Mouse (Mus musculus) liver, embryonic 14.5 days (tissue): Measurements from ENCODE around the gene Gm6614. TPM values are rescaled to one million over a fixed set of nuclear protein-coding genes. Genes with fewer than 3 reads are reported as not detected.

Experiments
- ATAC-seq: fragments of 200-750 bp; cut with Nextera tagmentation; 2 replicates; pipeline ENCODE4 v1.8.0; 2017; ENCODE audit warnings: moderate number of reproducible peaks, mild to moderate bottlenecking, moderate library complexity; ENCODE audit not compliant: insufficient read depth
- DNase-seq, 3 experiments: peaks; one replicate each; pipeline ENCODE4 v3.0.0-alpha.2; 2012 to 2013; ENCODE audit warnings: low read depth in 3 of 3, low spot score in 3 of 3
- H3K27ac ChIP-seq: fragments of 300-500 bp; sonication (generic); 2 replicates; pipeline ENCODE4 v1.5.1; 2014; ENCODE audit warnings: moderate library complexity, mild to moderate bottlenecking, control low read depth, inconsistent platforms
- H3K27me3 ChIP-seq: fragments of 300-500 bp; sonication (generic); 2 replicates; pipeline ENCODE4 v1.6.1; 2014; ENCODE audit warnings: mild to moderate bottlenecking, low read length, moderate library complexity; ENCODE audit not compliant: control insufficient read depth, insufficient read depth
- H3K36me3 ChIP-seq: fragments of 300-500 bp; sonication (generic); replicated peaks from 2 replicates; pipeline ENCODE4 v1.6.1; 2014; ENCODE audit warnings: low read depth; ENCODE audit not compliant: control insufficient read depth, insufficient read depth
- H3K4me1 ChIP-seq, 2 experiments: fragments of 200-500 bp in 1 of 2; fragments of 300-500 bp in 1 of 2; sonication (generic) in 1 of 2; replicated peaks; 2 replicates each; pipeline ENCODE4 v1.6.1; 2012 to 2014; ENCODE audit warnings: antibody characterized with exemption in 1 of 2, inconsistent platforms in 1 of 2, low read length in 1 of 2; ENCODE audit not compliant: control insufficient read depth in 2 of 2, insufficient read depth in 2 of 2
- H3K4me2 ChIP-seq: fragments of 300-500 bp; sonication (generic); 2 replicates; pipeline ENCODE4 v1.6.1; 2014; ENCODE audit warnings: low read depth, mild to moderate bottlenecking, control low read depth, moderate library complexity
- H3K4me3 ChIP-seq, 2 experiments: fragments of 200-500 bp in 1 of 2; fragments of 300-500 bp in 1 of 2; sonication (generic) in 1 of 2; 2 replicates each; pipeline ENCODE4 v1.5.1; 2012 to 2014; ENCODE audit warnings: low read depth in 2 of 2, low read length in 2 of 2, mild to moderate bottlenecking in 2 of 2, control low read depth in 1 of 2, inconsistent platforms in 1 of 2, moderate library complexity in 1 of 2; ENCODE audit not compliant: insufficient read depth in 1 of 2
- H3K9ac ChIP-seq: fragments of 300-500 bp; sonication (generic); replicated peaks from 2 replicates; pipeline ENCODE4 v1.6.1; 2014; ENCODE audit warnings: mild to moderate bottlenecking, control low read depth, moderate library complexity
- H3K9me3 ChIP-seq: fragments of 300-500 bp; sonication (generic); 2 replicates; pipeline ENCODE4 v1.6.1; 2016; ENCODE audit warnings: low read length, mixed read lengths; ENCODE audit not compliant: control insufficient read depth
- CTCF ChIP-seq: IDR thresholded peaks from 2 replicates; pipeline ENCODE4 v1.5.1; 2016; ENCODE audit warnings: antibody characterized with exemption, low read depth, control low read depth
- EP300 ChIP-seq: IDR thresholded peaks from 2 replicates; pipeline ENCODE4 v1.6.1; 2016; ENCODE audit warnings: antibody characterized with exemption, low read depth
- WGBS: fragments of 180-500 bp; shearing (Covaris S2); extraction: QIAGEN DNeasy Blood & Tissue Kit; methylation state at CpG from one replicate; pipeline ENCODE4 v1.1.7; 2014; ENCODE audit not compliant: insufficient replicate concordance; 5-methylcytosine and 5-hydroxymethylcytosine counted together
- polyA plus RNA-seq, 2 experiments: library from polyadenylated mRNA; depleted of rRNA in 1 of 2; stranded (reverse) in 1 of 2; unstranded in 1 of 2; fragments of >200 nt; fragmentation: Nextera tagmentation in 1 of 2; extraction: Ambion mirVana in 1 of 2; gene quantifications; 2 replicates each; pipeline versions ENCODE4 v1.2.1 to v1.2.3; 2012 to 2014

Gm6614 gene
- polyA plus RNA-seq, 2 experiments, result not detected

DNA sequence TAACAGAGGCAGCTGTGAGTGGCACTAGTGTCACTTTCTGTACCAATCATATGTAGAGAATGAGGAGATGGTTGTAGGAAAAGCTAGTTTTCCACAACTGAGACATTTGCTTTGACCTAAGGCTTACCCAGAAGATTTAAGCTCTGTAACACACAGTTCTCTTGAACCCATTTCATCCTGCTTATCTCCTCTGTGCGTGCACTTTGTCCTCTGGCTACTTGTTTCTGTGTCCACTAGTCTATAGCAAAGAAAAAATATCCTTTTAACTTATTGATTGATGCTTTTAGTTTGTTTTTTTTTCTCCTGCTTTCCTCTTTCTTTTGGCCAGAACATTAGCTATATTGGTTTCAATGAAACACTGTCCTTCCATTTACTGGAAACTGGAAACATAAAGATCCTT is 48.8 kb downstream of the Gm6614 start:
- TF ChIP-seq EP300 (no peak), CTCF (no peak)
- H3K9ac ChIP-seq, result no peak overlapping the region
- H3K4me3 ChIP-seq, result no peak overlapping the region
- no peaks in the 10 kb centered on the region for H3K27me3 ChIP-seq
- no peak for DNase-seq
- 27% methylated on average over 1 of the region's 1 CpGs for WGBS
- no peaks in the 10 kb centered on the region for H3K4me1 ChIP-seq
- no peaks in the 10 kb centered on the region for H3K36me3 ChIP-seq
- no peak for ATAC-seq
- H3K4me2 ChIP-seq, result no peak overlapping the region
- no peak overlapping the region for H3K27ac ChIP-seq
- H3K9me3 ChIP-seq, result no peaks in the 10 kb centered on the region

DNA sequence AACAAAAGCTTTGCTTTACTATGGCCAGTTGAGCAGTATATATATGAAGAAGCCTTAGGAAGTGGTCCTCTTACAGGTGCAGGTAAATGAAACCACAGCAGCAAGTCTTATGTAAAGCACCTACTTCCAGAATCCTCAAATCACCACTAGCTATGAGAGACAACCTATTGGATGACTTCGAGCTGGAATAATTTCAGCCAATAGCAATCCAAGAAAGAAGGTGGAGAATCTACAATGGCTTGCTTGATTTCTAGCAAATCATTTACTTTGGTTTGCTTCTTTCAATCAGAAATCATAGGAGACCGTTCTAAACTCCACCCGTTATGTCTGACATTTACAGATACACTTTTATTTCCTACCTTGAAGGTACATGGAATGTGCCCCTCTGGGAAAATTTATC is 49.4 kb downstream of the Gm6614 start:
- DNase-seq, result no peak
- no peak overlapping the region for H3K9ac ChIP-seq
- H3K9me3 ChIP-seq, result no peaks in the 10 kb centered on the region
- no peaks in the 10 kb centered on the region for H3K36me3 ChIP-seq
- ATAC-seq, result no peak
- TF ChIP-seq CTCF (no peak), EP300 (no peak)
- no peaks in the 10 kb centered on the region for H3K27me3 ChIP-seq
- WGBS, result 61% methylated on average over 3 of the region's 3 CpGs
- no peak overlapping the region for H3K4me3 ChIP-seq
- H3K4me1 ChIP-seq, result no peaks in the 10 kb centered on the region
- no peak overlapping the region for H3K27ac ChIP-seq
- H3K4me2 ChIP-seq, result no peak overlapping the region

DNA sequence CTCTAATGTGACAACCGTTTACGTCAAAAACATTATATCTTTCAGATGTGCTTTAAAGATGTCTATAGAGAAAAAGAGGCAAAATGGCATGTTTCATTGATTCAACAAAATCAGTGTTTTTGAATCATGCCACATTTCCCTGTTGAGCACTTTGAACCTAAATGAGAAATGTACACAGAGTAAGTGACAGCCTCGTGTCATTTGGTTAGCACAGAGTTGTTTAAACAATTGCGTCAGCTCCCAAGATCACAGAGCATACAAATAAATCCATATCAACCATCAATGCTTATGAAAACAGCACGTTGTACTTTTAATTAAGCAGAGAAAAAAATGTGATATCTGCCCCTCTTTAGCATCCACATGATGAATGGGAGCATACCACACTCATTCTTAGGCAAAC is 50.7 kb downstream of the Gm6614 start:
- no peaks in the 10 kb centered on the region for H3K4me1 ChIP-seq
- H3K27ac ChIP-seq, result no peak overlapping the region
- TF ChIP-seq EP300 (no peak), CTCF (no peak)
- DNase-seq, result peak in 1 of 3 experiments; percentile 5
- no peaks in the 10 kb centered on the region for H3K27me3 ChIP-seq
- 55% methylated on average over 5 of the region's 5 CpGs for WGBS
- H3K36me3 ChIP-seq, result no peaks in the 10 kb centered on the region
- H3K9me3 ChIP-seq, result no peaks in the 10 kb centered on the region
- no peak for ATAC-seq
- H3K4me3 ChIP-seq, result no peak overlapping the region
- H3K4me2 ChIP-seq, result no peak overlapping the region
- no peak overlapping the region for H3K9ac ChIP-seq

DNA sequence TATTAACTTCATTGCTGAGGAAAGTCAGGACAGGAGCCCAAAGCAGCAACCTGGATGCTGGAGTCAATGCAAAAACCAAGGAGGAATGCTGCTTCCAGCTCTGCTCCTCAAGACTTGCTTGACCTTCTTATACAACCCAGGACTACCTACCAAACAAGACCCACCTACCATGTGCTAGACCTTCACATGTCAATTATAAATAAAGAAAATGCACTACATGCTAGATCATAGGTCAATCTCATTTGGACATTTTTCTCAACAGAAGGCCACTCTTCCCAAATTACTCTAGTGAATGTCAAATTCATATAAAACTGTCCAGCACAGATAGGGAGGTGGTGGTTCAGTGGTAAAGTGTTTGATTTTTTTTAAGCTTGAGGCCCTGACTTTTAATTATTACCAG is 64.4 kb downstream of the Gm6614 start, which contains the start of gene Slco1a1:
Gene Slco1a1 (minus strand): TSS at position 101 of the 400 bp plus-strand sequence.
- no peak for DNase-seq
- H3K9me3 ChIP-seq, result no peaks in the 10 kb centered on the region
- no peaks in the 10 kb centered on the region for H3K36me3 ChIP-seq
- H3K27ac ChIP-seq, result no peak within 1 kb of the TSS
- H3K4me1 ChIP-seq, result no peaks in the 10 kb centered on the region
- no peak within 1 kb of the TSS for H3K4me3 ChIP-seq
- no peaks in the 10 kb centered on the region for H3K27me3 ChIP-seq
- ATAC-seq, result no peak
- no peak within 1 kb of the TSS for H3K4me2 ChIP-seq
- TF ChIP-seq EP300 (no peak), CTCF (no peak)
- H3K9ac ChIP-seq, result no peak within 1 kb of the TSS

DNA sequence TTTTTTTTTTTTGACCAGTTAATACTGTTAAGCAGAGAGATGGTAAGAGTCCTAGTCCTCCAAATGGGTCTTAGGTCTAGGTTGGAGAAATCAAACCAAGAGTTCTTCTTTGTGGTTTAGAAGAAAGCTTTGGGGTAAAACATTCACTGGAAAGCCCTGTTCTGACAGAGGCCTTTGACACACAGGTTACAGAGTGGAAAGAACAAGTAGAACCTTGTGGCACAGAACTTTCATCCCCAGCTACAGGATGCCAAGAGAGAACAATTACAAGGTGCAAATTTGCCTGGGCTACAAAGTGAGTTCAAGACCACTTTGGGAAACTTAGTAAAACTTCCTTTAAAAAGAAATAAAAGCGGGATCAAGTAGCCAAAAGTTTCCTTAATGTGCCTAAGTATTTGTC is 70.8 kb downstream of the Gm6614 start:
- Histone ChIP-seq H3K4me1 (no peaks in the 10 kb centered on the region), H3K9ac (no peak overlapping the region), H3K27ac (no peak overlapping the region), H3K36me3 (no peaks in the 10 kb centered on the region), H3K27me3 (no peaks in the 10 kb centered on the region), H3K9me3 (no peaks in the 10 kb centered on the region), H3K4me3 (no peak overlapping the region), H3K4me2 (no peak overlapping the region)
- DNase-seq (no peak), ATAC-seq (no peak)
- WGBS, result 48% methylated on average over 1 of the region's 1 CpGs
- TF ChIP-seq CTCF, result no peak
- TF ChIP-seq EP300, result no peak

Other genes starting within 250 kb of the Gm6614 start
- gene Gm5724, start 237.6 kb downstream of the Gm6614 start, polyA plus RNA-seq (2012; rRNA removed), result not detected in 2 replicates
- not detected in 2 replicates for gene Gm5724, start 237.6 kb downstream of the Gm6614 start, polyA plus RNA-seq (2014; fragmentation: Nextera tagmentation; extraction: Ambion mirVana)
- not detected in 2 replicates for gene Slco1a4, start 155.2 kb downstream of the Gm6614 start, polyA plus RNA-seq (2012; rRNA removed)
- not detected in 2 replicates for gene Slco1a4, start 155.2 kb downstream of the Gm6614 start, polyA plus RNA-seq (2014; fragmentation: Nextera tagmentation; extraction: Ambion mirVana)
- not detected in 2 replicates for gene Slco1a1, start 64.5 kb downstream of the Gm6614 start, polyA plus RNA-seq (2012; rRNA removed)
- not detected in 2 replicates for gene Slco1a1, start 64.5 kb downstream of the Gm6614 start, polyA plus RNA-seq (2014; fragmentation: Nextera tagmentation; extraction: Ambion mirVana)
- gene Slco1a6, start 197.1 kb upstream of the Gm6614 start, polyA plus RNA-seq (2012; rRNA removed), result not detected in 2 replicates
- gene Slco1a6, start 197.1 kb upstream of the Gm6614 start, polyA plus RNA-seq (2014; fragmentation: Nextera tagmentation; extraction: Ambion mirVana), result not detected in 2 replicates